Mouse (Mus musculus): ENCODE measurements around the gene Elp5.

DNA sequence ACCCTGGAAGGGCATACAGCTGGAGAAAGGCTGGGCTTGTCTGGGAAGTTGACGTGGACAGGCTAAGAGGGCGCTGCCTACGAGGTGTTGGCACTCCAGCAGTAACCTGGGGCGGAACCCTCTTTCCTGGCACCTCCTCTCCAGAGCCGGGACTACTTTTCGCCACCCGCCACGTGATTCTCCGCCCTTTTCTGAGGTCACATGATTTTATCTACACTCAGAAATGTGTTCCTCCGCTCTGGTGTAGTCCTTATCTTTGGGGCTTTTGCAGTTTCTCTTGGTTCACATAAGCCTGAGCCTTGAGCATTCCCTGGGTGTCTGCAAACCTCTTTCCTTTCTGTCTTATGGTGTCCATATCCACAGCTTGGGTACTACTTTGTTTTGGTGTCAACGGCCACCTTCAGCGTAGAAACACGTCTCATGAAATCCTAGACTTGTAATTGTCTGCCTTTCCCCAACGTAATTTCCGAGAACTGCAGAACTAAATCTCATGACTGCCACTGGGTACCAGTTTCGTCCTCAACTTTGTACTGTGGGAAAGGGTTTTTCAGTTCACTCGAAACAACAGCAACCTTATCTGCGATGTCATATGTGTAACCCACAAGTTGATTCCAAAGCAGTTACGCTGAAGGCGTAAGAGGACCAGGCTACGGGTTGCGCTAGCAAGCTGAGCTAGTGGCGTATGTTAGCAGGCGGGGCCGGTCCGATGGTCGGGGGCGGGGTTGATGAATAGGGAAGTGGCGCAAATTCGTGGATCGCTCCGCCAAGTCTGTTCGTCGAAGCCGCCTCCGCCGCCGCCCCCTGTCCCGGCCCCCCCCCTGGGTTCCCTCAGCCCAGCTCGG, 8.8 kb upstream of the Elp5 start, which contains the start of gene Gabarap:
- no peak for TF ChIP-seq CTCF (IDR thresholded peaks at IDR 0.05; ENCODE audit: control insufficient read depth, insufficient read depth, low read length)
- TF ChIP-seq POLR2A (IDR thresholded peaks at IDR 0.05; ENCODE audit: borderline replicate concordance, control insufficient read depth, low read depth, low read length): peak; percentile 73
